Mouse (Mus musculus): Measurements from ENCODE around the gene Wfdc15a. TPM values are rescaled to one million over a fixed set of nuclear protein-coding genes. Genes with fewer than 3 reads are reported as not detected.

The Wfdc15a gene
- polyA plus RNA-seq, 1 experiment: not detected

DNA sequence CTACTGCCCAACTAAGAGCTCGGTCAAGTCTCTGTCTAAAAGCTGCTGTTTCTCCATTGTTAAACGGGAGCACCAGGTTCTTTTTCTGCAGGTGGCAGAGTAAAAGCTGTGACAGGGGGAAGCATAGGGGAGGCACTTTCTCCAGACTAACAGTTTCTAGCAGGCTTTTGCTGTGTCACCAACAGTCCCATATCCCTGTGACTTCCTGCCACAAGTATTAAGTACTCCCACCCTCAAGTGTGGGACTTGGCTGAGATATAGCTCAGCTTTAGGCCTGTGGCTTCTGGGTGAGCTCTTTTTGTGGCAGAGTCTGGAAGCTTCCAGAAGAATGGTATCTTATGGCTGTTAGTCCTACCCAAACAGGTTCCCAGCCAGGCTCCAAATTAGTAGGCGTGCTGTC lies 24.1 kb downstream of the Wfdc15a start:
- TF ChIP-seq CTCF (IDR thresholded peaks at IDR 0.05; ENCODE audit: borderline replicate concordance, extremely low read depth, insufficient read depth, insufficient read length) (no peak), POLR2A (IDR thresholded peaks at IDR 0.05; ENCODE audit: borderline replicate concordance, extremely low read depth, insufficient read depth, insufficient read length, poor library complexity, severe bottlenecking) (no peak)
- DNase-seq (ENCODE audit: low read depth): no peak

- no peak for TF ChIP-seq CTCF (IDR thresholded peaks at IDR 0.05; ENCODE audit: borderline replicate concordance, extremely low read depth, insufficient read depth, insufficient read length)
- TF ChIP-seq POLR2A (IDR thresholded peaks at IDR 0.05; ENCODE audit: borderline replicate concordance, extremely low read depth, insufficient read depth, insufficient read length, poor library complexity, severe bottlenecking): no peak
- DNase-seq (ENCODE audit: low read depth): no peak
Observed at GRCm38 (mm10) chr2:164174649-164175395, 25.1 kb downstream of the Wfdc15a start.

GRCm38 (mm10) chr2:164173394-164173793 lies 26.5 kb downstream of the Wfdc15a start:
- no peak for TF ChIP-seq POLR2A (IDR thresholded peaks at IDR 0.05; ENCODE audit: borderline replicate concordance, extremely low read depth, insufficient read depth, insufficient read length, poor library complexity, severe bottlenecking)
- TF ChIP-seq CTCF (IDR thresholded peaks at IDR 0.05; ENCODE audit: borderline replicate concordance, extremely low read depth, insufficient read depth, insufficient read length): no peak
- no peak for DNase-seq (ENCODE audit: low read depth)

DNA sequence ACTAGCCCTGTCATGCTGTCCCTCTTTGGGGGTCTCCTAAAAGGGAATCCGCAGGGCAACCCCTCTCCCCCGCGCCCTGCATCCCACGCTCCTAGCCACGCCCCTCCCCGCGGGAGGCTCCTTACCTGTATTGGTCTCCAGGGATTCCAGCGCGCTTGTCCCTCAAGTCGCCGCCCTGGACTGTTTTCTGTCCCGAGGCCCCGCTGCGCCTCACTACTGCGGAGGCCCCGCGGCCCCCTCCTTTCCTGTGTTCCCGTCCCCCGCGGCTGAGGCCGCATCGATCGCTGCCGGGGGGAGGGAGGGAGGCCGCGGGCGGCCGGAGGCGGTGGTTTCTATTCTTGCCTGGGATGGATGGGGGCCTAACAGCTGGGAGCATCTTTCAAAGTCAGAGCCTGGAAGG lies 29.0 kb downstream of the Wfdc15a start, which contains the start of gene Kcns1:
Kcns1 (minus strand) TSS at position 212 of the 400 bp plus-strand sequence.
- TF ChIP-seq CTCF (IDR thresholded peaks at IDR 0.05; ENCODE audit: borderline replicate concordance, extremely low read depth, insufficient read depth, insufficient read length) (no peak), POLR2A (IDR thresholded peaks at IDR 0.05; ENCODE audit: borderline replicate concordance, extremely low read depth, insufficient read depth, insufficient read length, poor library complexity, severe bottlenecking) (no peak)
- peak; percentile 8 for DNase-seq (ENCODE audit: low read depth)

DNA sequence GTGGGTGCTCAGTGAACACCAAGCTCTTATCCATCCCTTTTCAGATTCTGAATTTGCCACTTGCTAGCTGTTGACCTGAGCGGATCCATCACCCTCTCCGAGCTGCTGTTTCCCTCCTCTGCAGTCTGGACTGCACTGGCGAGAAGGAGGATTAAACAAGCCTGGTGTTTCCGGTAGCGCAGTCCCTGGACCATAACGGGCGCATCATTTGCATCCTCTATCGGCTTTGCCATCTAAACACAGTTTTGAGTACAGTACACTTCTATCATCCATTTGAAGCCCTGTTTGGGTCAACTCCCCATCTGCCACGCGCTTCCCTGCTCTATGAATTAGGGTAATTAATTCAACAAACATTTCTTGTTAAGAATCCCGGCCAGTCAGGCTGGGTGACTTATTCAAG lies 29.6 kb downstream of the Wfdc15a start:
- TF ChIP-seq POLR2A (IDR thresholded peaks at IDR 0.05; ENCODE audit: borderline replicate concordance, extremely low read depth, insufficient read depth, insufficient read length, poor library complexity, severe bottlenecking) (no peak), CTCF (IDR thresholded peaks at IDR 0.05; ENCODE audit: borderline replicate concordance, extremely low read depth, insufficient read depth, insufficient read length) (no peak)

GRCm38 (mm10) chr2:164168571-164168946 lies 31.4 kb downstream of the Wfdc15a start:
- no peak for DNase-seq (ENCODE audit: low read depth)
- TF ChIP-seq POLR2A (IDR thresholded peaks at IDR 0.05; ENCODE audit: borderline replicate concordance, extremely low read depth, insufficient read depth, insufficient read length, poor library complexity, severe bottlenecking): no peak
- TF ChIP-seq CTCF (IDR thresholded peaks at IDR 0.05; ENCODE audit: borderline replicate concordance, extremely low read depth, insufficient read depth, insufficient read length): peak; percentile 24; the same call in 1 of the 2 replicates

More for the DNA sequence above, 29.6 kb downstream of the Wfdc15a start:
- peak; percentile 13 for DNase-seq (ENCODE audit: low read depth)

DNA sequence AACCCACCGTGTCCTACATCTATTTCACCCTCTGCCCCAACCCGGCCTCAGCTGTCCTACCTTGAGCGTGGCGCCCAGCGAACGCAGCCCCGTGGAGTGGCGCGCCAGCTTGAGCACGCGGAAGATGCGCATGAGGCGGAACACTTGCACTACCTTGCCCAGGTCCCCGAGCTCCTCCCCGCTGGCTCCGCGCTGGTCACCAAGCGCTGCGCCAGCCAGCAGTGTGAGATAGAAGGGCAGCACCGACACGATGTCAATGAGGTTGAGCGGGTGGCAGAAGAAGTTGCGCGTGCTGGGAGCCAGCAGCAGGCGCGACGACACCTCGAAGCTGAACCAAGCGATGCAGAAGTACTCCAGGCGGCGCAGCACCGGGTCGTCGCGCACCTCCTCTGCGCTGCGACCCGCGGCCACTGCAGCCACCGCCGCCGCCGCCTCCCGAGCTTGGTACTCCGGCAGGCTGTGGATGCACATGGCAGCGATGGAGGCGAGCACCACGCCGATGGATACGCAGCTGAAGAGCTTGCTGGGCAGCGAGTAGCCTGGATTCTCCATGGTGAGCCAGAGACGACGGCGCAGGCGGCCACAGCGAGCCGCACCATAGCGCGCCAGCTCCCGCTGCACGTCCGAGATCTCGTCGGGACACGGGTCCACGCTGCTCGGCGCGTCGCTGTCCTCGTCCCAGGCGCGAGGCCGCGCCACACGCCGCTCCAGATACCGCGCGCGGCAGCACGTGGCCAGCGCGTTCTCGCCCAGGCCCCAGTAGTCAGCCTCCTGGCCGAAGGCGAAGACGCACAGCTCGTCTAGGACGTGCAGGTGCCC lies 32.0 kb downstream of the Wfdc15a start:
- DNase-seq (ENCODE audit: low read depth): peak; percentile 47
- no peak for TF ChIP-seq POLR2A (IDR thresholded peaks at IDR 0.05; ENCODE audit: borderline replicate concordance, extremely low read depth, insufficient read depth, insufficient read length, poor library complexity, severe bottlenecking)
- TF ChIP-seq CTCF (IDR thresholded peaks at IDR 0.05; ENCODE audit: borderline replicate concordance, extremely low read depth, insufficient read depth, insufficient read length): no peak

DNA sequence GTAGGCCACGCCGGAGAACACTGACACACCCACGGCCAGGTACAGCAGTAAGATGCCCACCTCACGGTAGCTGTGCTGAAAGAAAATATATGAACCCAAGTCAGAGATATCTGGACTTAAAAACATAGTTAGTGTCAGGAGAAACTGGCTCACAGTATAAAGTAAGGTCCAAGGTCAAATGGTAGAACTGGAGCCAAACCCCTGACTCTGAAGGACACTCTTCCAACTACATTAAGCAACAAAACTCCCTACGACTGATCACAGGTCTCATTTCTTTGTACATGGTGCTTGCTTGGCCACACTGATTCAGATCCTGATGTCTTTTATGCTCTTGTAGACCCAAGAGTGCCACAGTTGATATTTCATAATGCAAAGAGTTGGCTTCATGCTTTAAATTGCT lies 35.0 kb downstream of the Wfdc15a start:
- no peak for DNase-seq (ENCODE audit: low read depth)
- TF ChIP-seq CTCF (IDR thresholded peaks at IDR 0.05; ENCODE audit: borderline replicate concordance, extremely low read depth, insufficient read depth, insufficient read length) (no peak), POLR2A (IDR thresholded peaks at IDR 0.05; ENCODE audit: borderline replicate concordance, extremely low read depth, insufficient read depth, insufficient read length, poor library complexity, severe bottlenecking) (no peak)

- no peak for DNase-seq (ENCODE audit: low read depth)
Observed at GRCm38 (mm10) chr2:164161515-164162055, 38.3 kb downstream of the Wfdc15a start.

DNA sequence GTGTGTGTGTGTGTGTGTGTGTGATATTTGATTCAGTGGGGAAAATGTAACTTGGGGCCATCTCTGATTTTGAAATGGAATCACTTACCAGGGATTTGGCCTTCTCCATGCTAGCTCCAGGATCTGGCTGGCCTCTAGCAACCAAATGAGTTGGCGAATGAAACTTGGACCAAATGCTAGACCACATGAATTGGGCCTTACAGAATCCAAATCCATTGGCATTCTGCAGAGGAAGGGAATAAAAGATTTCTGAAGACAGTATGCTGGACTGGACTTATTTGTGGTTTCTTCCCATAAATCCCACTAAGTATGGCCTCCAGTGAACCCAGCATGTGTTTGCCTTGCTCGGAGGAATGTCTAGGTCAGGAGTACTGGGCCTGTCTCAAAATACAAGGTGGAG lies 41.1 kb downstream of the Wfdc15a start:
- no peak for TF ChIP-seq POLR2A (IDR thresholded peaks at IDR 0.05; ENCODE audit: borderline replicate concordance, extremely low read depth, insufficient read depth, insufficient read length, poor library complexity, severe bottlenecking)
- no peak for TF ChIP-seq CTCF (IDR thresholded peaks at IDR 0.05; ENCODE audit: borderline replicate concordance, extremely low read depth, insufficient read depth, insufficient read length)
- DNase-seq (ENCODE audit: low read depth): no peak

More at GRCm38 (mm10) chr2:164161515-164162055, 38.3 kb downstream of the Wfdc15a start:
- TF ChIP-seq POLR2A (IDR thresholded peaks at IDR 0.05; ENCODE audit: borderline replicate concordance, extremely low read depth, insufficient read depth, insufficient read length, poor library complexity, severe bottlenecking): no peak
- TF ChIP-seq CTCF (IDR thresholded peaks at IDR 0.05; ENCODE audit: borderline replicate concordance, extremely low read depth, insufficient read depth, insufficient read length): no peak

GRCm38 (mm10) chr2:164156158-164156557 lies 43.8 kb downstream of the Wfdc15a start:
- TF ChIP-seq CTCF (IDR thresholded peaks at IDR 0.05; ENCODE audit: borderline replicate concordance, extremely low read depth, insufficient read depth, insufficient read length) (no peak), POLR2A (IDR thresholded peaks at IDR 0.05; ENCODE audit: borderline replicate concordance, extremely low read depth, insufficient read depth, insufficient read length, poor library complexity, severe bottlenecking) (no peak)
- DNase-seq (ENCODE audit: low read depth): no peak

All from brain, embryonic 14.5 days (tissue).